Mouse (Mus musculus) midbrain, embryonic 11.5 days (tissue): ENCODE measurements around the gene Pvr. TPM values are rescaled to one million over a fixed set of nuclear protein-coding genes. Genes with fewer than 3 reads are reported as not detected.

Experiments
- ATAC-seq: fragments of 200-750 bp; cut with Nextera tagmentation; 2 replicates; pipeline ENCODE4 v1.8.0; 2017; ENCODE audit warnings: moderate TSS enrichment, moderate library complexity; ENCODE audit not compliant: low FRiP score
- DNase-seq: peaks from one replicate; pipeline ENCODE4 v3.0.0; 2015; ENCODE audit warnings: low spot score; ENCODE audit errors: missing footprints
- H3K27ac ChIP-seq: fragments of 300-500 bp; sonication (generic); 2 replicates; pipeline ENCODE4 v1.5.1; 2014; ENCODE audit warnings: low read depth, low read length
- H3K27me3 ChIP-seq: fragments of 300-500 bp; sonication (generic); 2 replicates; pipeline ENCODE4 v1.6.1; 2014; ENCODE audit warnings: mild to moderate bottlenecking, low read length, moderate library complexity, mixed read lengths; ENCODE audit not compliant: control insufficient read depth, insufficient read depth
- H3K36me3 ChIP-seq: fragments of 300-500 bp; sonication (generic); 2 replicates; pipeline ENCODE4 v1.6.1; 2014; ENCODE audit warnings: mild to moderate bottlenecking, low read length, moderate library complexity, mixed read lengths; ENCODE audit not compliant: control insufficient read depth, insufficient read depth
- H3K4me1 ChIP-seq: fragments of 300-500 bp; sonication (generic); 2 replicates; pipeline ENCODE4 v1.6.1; 2014; ENCODE audit warnings: low read length; ENCODE audit not compliant: control insufficient read depth, insufficient read depth
- H3K4me2 ChIP-seq: fragments of 300-500 bp; sonication (generic); 2 replicates; pipeline ENCODE4 v1.6.1; 2014; ENCODE audit warnings: mild to moderate bottlenecking, moderate library complexity
- H3K4me3 ChIP-seq: fragments of 300-500 bp; sonication (generic); 2 replicates; pipeline ENCODE4 v1.5.1; 2014; ENCODE audit warnings: low read depth, low read length
- H3K9ac ChIP-seq: fragments of 300-500 bp; sonication (generic); 2 replicates; pipeline ENCODE4 v1.6.1; 2014; ENCODE audit warnings: low read length
- H3K9me3 ChIP-seq: fragments of 300-500 bp; sonication (generic); 2 replicates; pipeline ENCODE4 v1.6.1; 2016; ENCODE audit warnings: low read length; ENCODE audit not compliant: control insufficient read depth
- WGBS: fragments of 180-500 bp; shearing (Covaris S2); extraction: QIAGEN DNeasy Blood & Tissue Kit; methylation state at CpG from one replicate; pipeline ENCODE4 v1.1.7; 2014; 5-methylcytosine and 5-hydroxymethylcytosine counted together
- polyA plus RNA-seq: library from polyadenylated mRNA; unstranded; fragments of >200 nt; fragmentation: Nextera tagmentation; extraction: Ambion mirVana; gene quantifications from 2 replicates; pipeline ENCODE4 v1.2.1, GENCODE M21; 2014

Pvr gene
- polyA plus RNA-seq, 1 experiment from 2014 or later, result 3.0 TPM

- Histone ChIP-seq H3K36me3 (no peaks in the 10 kb centered on the region), H3K4me3 (no peak overlapping the region), H3K27ac (no peak overlapping the region), H3K9me3 (no peaks in the 10 kb centered on the region), H3K27me3 (no peaks in the 10 kb centered on the region), H3K4me2 (no peak overlapping the region), H3K4me1 (no peaks in the 10 kb centered on the region; the same call in 1 of the 2 replicates), H3K9ac (no peak overlapping the region)
- ATAC-seq, result no peak
- no peak for DNase-seq
- 88% methylated on average over 1 of the region's 1 CpGs for WGBS
These were observed 4.4 kb upstream of the Pvr start for GRCm38 (mm10) chr7:19925376-19925775.

GRCm38 (mm10) chr7:19923797-19924196 lies 2.8 kb upstream of the Pvr start:
- WGBS, result 27% methylated on average over 9 of the region's 15 CpGs
- Histone ChIP-seq H3K27ac (no peak overlapping the region), H3K9ac (no peak overlapping the region), H3K4me1 (peaks cover 2% of the 10 kb centered on the region; the same call in 1 of the 2 replicates), H3K9me3 (no peaks in the 10 kb centered on the region), H3K4me2 (no peak overlapping the region), H3K36me3 (no peaks in the 10 kb centered on the region), H3K4me3 (no peak overlapping the region), H3K27me3 (no peaks in the 10 kb centered on the region)
- ATAC-seq (no peak), DNase-seq (no peak)

- Histone ChIP-seq H3K4me3 (no peak overlapping the region), H3K27me3 (no peaks in the 10 kb centered on the region), H3K4me1 (peaks cover 2% of the 10 kb centered on the region; the same call in 1 of the 2 replicates), H3K4me2 (no peak overlapping the region), H3K9ac (no peak overlapping the region), H3K36me3 (no peaks in the 10 kb centered on the region), H3K9me3 (no peaks in the 10 kb centered on the region), H3K27ac (no peak overlapping the region)
- DNase-seq, result no peak
- ATAC-seq, result no peak
- 44% methylated on average over 2 of the region's 2 CpGs for WGBS
These were observed 2.4 kb upstream of the Pvr start for GRCm38 (mm10) chr7:19923354-19923753.

GRCm38 (mm10) chr7:19920166-19920505 lies 824 bp downstream of the Pvr start:
- H3K36me3 ChIP-seq, result no peaks in the 10 kb centered on the region
- no peak overlapping the region for H3K27ac ChIP-seq
- peak overlapping the region; percentile 62 for H3K4me3 ChIP-seq
- DNase-seq, result no peak
- no peaks in the 10 kb centered on the region for H3K27me3 ChIP-seq
- peaks cover 2% of the 10 kb centered on the region; the same call in 1 of the 2 replicates for H3K4me1 ChIP-seq
- H3K4me2 ChIP-seq, result peak overlapping the region; percentile 79
- ATAC-seq, result peak; percentile 38; the same call in 1 of the 2 replicates
- peak overlapping the region; percentile 73 for H3K9ac ChIP-seq
- WGBS, result 24% methylated on average over 4 of the region's 4 CpGs
- H3K9me3 ChIP-seq, result no peaks in the 10 kb centered on the region

GRCm38 (mm10) chr7:19914558-19914957 lies 6.4 kb downstream of the Pvr start:
- H3K27ac ChIP-seq, result no peak overlapping the region
- no peaks in the 10 kb centered on the region for H3K36me3 ChIP-seq
- H3K9me3 ChIP-seq, result no peaks in the 10 kb centered on the region
- WGBS, result 96% methylated on average over 7 of the region's 7 CpGs
- H3K27me3 ChIP-seq, result no peaks in the 10 kb centered on the region
- ATAC-seq (no peak), DNase-seq (no peak)
- no peak overlapping the region for H3K9ac ChIP-seq
- H3K4me2 ChIP-seq, result no peak overlapping the region
- no peak overlapping the region for H3K4me3 ChIP-seq
- no peaks in the 10 kb centered on the region for H3K4me1 ChIP-seq

GRCm38 (mm10) chr7:19911695-19912524 lies 9.1 kb downstream of the Pvr start:
- Histone ChIP-seq H3K9me3 (no peaks in the 10 kb centered on the region), H3K27ac (no peak overlapping the region), H3K4me2 (no peak overlapping the region), H3K36me3 (no peaks in the 10 kb centered on the region), H3K27me3 (no peaks in the 10 kb centered on the region), H3K4me3 (no peak overlapping the region), H3K4me1 (no peaks in the 10 kb centered on the region), H3K9ac (no peak overlapping the region)
- ATAC-seq (no peak), DNase-seq (no peak)
- 84% methylated on average over 23 of the region's 23 CpGs for WGBS

- Histone ChIP-seq H3K4me1 (no peaks in the 10 kb centered on the region), H3K27ac (no peak overlapping the region), H3K4me2 (no peak overlapping the region), H3K4me3 (no peak overlapping the region), H3K9me3 (no peaks in the 10 kb centered on the region; the same call in 1 of the 2 replicates), H3K36me3 (no peaks in the 10 kb centered on the region), H3K27me3 (no peaks in the 10 kb centered on the region), H3K9ac (no peak overlapping the region)
- 92% methylated on average over 6 of the region's 6 CpGs for WGBS
- DNase-seq (no peak), ATAC-seq (no peak)
These were observed 9.7 kb downstream of the Pvr start for GRCm38 (mm10) chr7:19911292-19911658.

- Histone ChIP-seq H3K36me3 (no peaks in the 10 kb centered on the region), H3K27me3 (no peaks in the 10 kb centered on the region), H3K4me2 (no peak overlapping the region), H3K27ac (no peak overlapping the region), H3K9ac (no peak overlapping the region), H3K4me1 (no peaks in the 10 kb centered on the region), H3K9me3 (no peaks in the 10 kb centered on the region; the same call in 1 of the 2 replicates), H3K4me3 (no peak overlapping the region)
- WGBS, result 51% methylated on average over 21 of the region's 21 CpGs
- DNase-seq (peak; percentile 98), ATAC-seq (peak; percentile 83)
These were observed 10.3 kb downstream of the Pvr start for GRCm38 (mm10) chr7:19910421-19911291.

- peaks cover 6% of the 10 kb centered on the region; the same call in 1 of the 2 replicates for H3K9me3 ChIP-seq
- no peak overlapping the region for H3K9ac ChIP-seq
- ATAC-seq (no peak), DNase-seq (peak; percentile 95)
- no peak overlapping the region for H3K4me2 ChIP-seq
- 52% methylated on average over 8 of the region's 8 CpGs for WGBS
- H3K27ac ChIP-seq, result no peak overlapping the region
- no peaks in the 10 kb centered on the region for H3K4me1 ChIP-seq
- H3K36me3 ChIP-seq, result no peaks in the 10 kb centered on the region
- H3K4me3 ChIP-seq, result no peak overlapping the region
- H3K27me3 ChIP-seq, result no peaks in the 10 kb centered on the region
These were observed 31.1 kb downstream of the Pvr start for GRCm38 (mm10) chr7:19889881-19890280.
